Mouse (Mus musculus) thymus, adult 2 months (tissue): ENCODE measurements around the gene Arhgap21.

Experiments
- CTCF ChIP-seq: fragments of 200-500 bp; IDR thresholded peaks from 2 replicates; pipeline ENCODE4 v1.5.1; 2012; ENCODE audit warnings: mild to moderate bottlenecking, control low read depth, low read length, moderate library complexity, borderline replicate concordance; ENCODE audit not compliant: control insufficient read depth, poor library complexity, insufficient read depth; ENCODE audit errors: extremely low read depth
- POLR2A ChIP-seq: fragments of 200-500 bp; IDR thresholded peaks from 2 replicates; pipeline ENCODE4 v1.6.1; 2012; ENCODE audit warnings: mild to moderate bottlenecking, low read length, control low read depth, moderate library complexity; ENCODE audit not compliant: control insufficient read depth, poor library complexity, insufficient read depth; ENCODE audit errors: extremely low read depth

- TF ChIP-seq POLR2A (no peak), CTCF (no peak)
These were observed 42.2 kb upstream of the Arhgap21 start for GRCm38 (mm10) chr2:21010806-21011397.
